Mouse (Mus musculus) midbrain, embryonic 10.5 days (tissue): ENCODE measurements around the gene Gm10134. TPM values are rescaled to one million over a fixed set of nuclear protein-coding genes. Genes with fewer than 3 reads are reported as not detected.
"Not testable (repeated sequence)": the region's sequence is repeated elsewhere in the genome, so short reads cannot be mapped to it uniquely, and the experiment has no call there.

Experiments
- DNase-seq: peaks from one replicate; pipeline ENCODE4 v3.0.0-alpha.2; 2017; ENCODE audit warnings: low spot score
- H3K27ac ChIP-seq: fragments of 300-500 bp; sonication (generic); replicated peaks from 2 replicates; pipeline ENCODE4 v1.5.1; 2016; ENCODE audit warnings: mild to moderate bottlenecking
- H3K27me3 ChIP-seq: fragments of 300-500 bp; sonication (generic); 2 replicates; pipeline ENCODE4 v1.6.1; 2016; ENCODE audit warnings: low read depth, mild to moderate bottlenecking; ENCODE audit not compliant: poor library complexity, severe bottlenecking
- H3K36me3 ChIP-seq: fragments of 300-500 bp; sonication (generic); 2 replicates; pipeline ENCODE4 v1.6.1; 2016; ENCODE audit warnings: mild to moderate bottlenecking, moderate library complexity
- H3K4me1 ChIP-seq: fragments of 300-500 bp; sonication (generic); 2 replicates; pipeline ENCODE4 v1.6.1; 2016
- H3K4me3 ChIP-seq: fragments of 300-500 bp; sonication (generic); 2 replicates; pipeline ENCODE4 v1.5.1; 2016; ENCODE audit warnings: mild to moderate bottlenecking, moderate library complexity
- H3K9me3 ChIP-seq: fragments of 300-500 bp; sonication (generic); replicated peaks from 2 replicates; pipeline ENCODE4 v1.6.1; 2016; ENCODE audit warnings: mild to moderate bottlenecking
- WGBS: fragments of 180-500 bp; shearing (Covaris S2); methylation state at CpG from one replicate; pipeline ENCODE4 v1.1.7; 2016; 5-methylcytosine and 5-hydroxymethylcytosine counted together
- polyA plus RNA-seq: library from polyadenylated mRNA; unstranded; fragments of >200 nt; fragmentation: Nextera tagmentation; extraction: Ambion mirVana; gene quantifications from 2 replicates; pipeline ENCODE4 v1.2.1, GENCODE M21; 2016

Gene Gm10134
- 0.49 TPM in 1 of 2 replicates, not detected in the other for polyA plus RNA-seq

GRCm38 (mm10) chr2:28505795-28506194, at the start of gene Gm10134:
Gene Gm10134, plus strand, starts transcription at chr2:28506095.
- H3K4me1 ChIP-seq: no peaks in the 10 kb centered on the region
- peaks cover under 1% of the 10 kb centered on the region; the same call in 1 of the 2 replicates for H3K27me3 ChIP-seq
- H3K36me3 ChIP-seq: no peaks in the 10 kb centered on the region
- WGBS: 74% methylated on average over 3 of the region's 3 CpGs
- H3K27ac ChIP-seq: no peak within 1 kb of the TSS
- H3K9me3 ChIP-seq: no peaks in the 10 kb centered on the region
- no peak within 1 kb of the TSS for H3K4me3 ChIP-seq
- DNase-seq: no peak

DNA sequence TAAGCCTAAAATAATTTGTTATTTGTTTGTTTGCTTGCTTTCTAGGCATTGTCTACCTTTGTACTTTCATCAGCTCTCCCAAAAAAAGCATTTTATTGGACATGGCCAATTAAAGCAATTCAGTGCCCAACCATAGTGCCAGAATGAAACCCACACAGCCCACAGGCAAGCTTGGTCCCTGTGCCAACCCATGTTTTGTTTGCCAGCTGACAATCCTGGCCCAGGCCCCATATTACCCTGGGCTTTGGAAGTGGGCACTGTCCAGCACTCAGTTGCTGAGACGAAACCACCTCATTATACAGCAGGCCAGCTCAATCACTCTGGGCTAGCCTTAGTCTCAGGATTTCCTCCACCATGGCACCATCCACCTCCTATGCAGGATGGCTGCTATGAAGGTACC, 49.3 kb upstream of the Gm10134 start:
- H3K4me3 ChIP-seq: no peak overlapping the region
- no peak overlapping the region for H3K27ac ChIP-seq
- H3K4me1 ChIP-seq: no peaks in the 10 kb centered on the region
- no peak for DNase-seq
- no peaks in the 10 kb centered on the region for H3K9me3 ChIP-seq
- 63% methylated on average over 1 of the region's 1 CpGs for WGBS
- no peaks in the 10 kb centered on the region for H3K27me3 ChIP-seq
- peaks cover 21% of the 10 kb centered on the region for H3K36me3 ChIP-seq

- Histone ChIP-seq H3K4me3 (no peak overlapping the region), H3K27me3 (peaks cover 18% of the 10 kb centered on the region), H3K4me1 (peaks cover 23% of the 10 kb centered on the region), H3K27ac (no peak overlapping the region), H3K9me3 (no peaks in the 10 kb centered on the region), H3K36me3 (peaks cover 3% of the 10 kb centered on the region)
- DNase-seq: peak; percentile 62
- WGBS: 40% methylated on average over 3 of the region's 3 CpGs
These were observed 42.0 kb upstream of the Gm10134 start for GRCm38 (mm10) chr2:28463919-28464318.

- H3K4me3 ChIP-seq: no peak overlapping the region
- H3K4me1 ChIP-seq: peaks cover 25% of the 10 kb centered on the region
- H3K27ac ChIP-seq: no peak overlapping the region
- 86% methylated on average over 9 of the region's 9 CpGs for WGBS
- H3K9me3 ChIP-seq: no peaks in the 10 kb centered on the region
- peaks cover 18% of the 10 kb centered on the region for H3K27me3 ChIP-seq
- H3K36me3 ChIP-seq: peaks cover 13% of the 10 kb centered on the region
- no peak for DNase-seq
These were observed 41.0 kb upstream of the Gm10134 start for GRCm38 (mm10) chr2:28464919-28465318.

GRCm38 (mm10) chr2:28465836-28466518, 39.9 kb upstream of the Gm10134 start, which contains the start of gene 1700007K13Rik:
Gene 1700007K13Rik, minus strand, starts transcription at chr2:28466332.
- Histone ChIP-seq H3K9me3 (no peaks in the 10 kb centered on the region), H3K27ac (peak within 1 kb of the TSS; percentile 63; the same call in 1 of the 2 replicates)
- WGBS: 6% methylated on average over 25 of the region's 25 CpGs

DNA sequence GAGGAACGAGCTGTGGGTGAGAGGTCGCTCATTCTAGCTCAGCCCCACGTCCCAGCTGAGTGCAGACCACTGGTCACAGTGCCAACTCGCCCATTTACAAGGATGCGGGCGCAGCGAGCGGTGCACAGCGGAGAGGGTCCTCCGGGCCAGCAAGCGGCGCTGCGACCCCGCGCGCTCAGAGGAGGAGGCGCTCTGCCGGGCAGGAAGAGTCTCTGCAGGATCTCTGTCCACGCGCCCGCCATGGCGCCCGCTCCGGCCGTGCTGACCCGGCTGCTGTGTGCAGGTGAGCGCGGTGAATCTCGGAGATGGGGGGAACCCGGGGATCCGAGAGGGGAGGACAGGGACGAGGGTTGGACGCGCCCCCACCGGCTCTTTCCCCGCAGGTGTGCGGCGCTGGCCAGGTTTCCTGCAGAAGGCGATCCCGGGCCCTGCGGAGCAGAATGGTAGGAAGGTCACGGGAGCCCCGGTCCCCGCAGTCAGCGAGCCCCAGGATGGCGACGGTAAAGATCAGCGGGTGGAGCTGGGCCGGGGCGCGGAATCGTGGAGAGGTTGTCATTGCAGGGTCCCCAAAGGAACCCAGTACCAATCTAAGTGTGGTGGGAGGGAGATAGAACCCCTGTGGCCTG, 37.9 kb upstream of the Gm10134 start, which contains the start of gene Mrps2:
Gene Mrps2 (plus strand): TSS at position 207 of the 626 bp plus-strand sequence.
- Histone ChIP-seq H3K27ac (peak within 1 kb of the TSS; percentile 95), H3K9me3 (no peaks in the 10 kb centered on the region; the same call in 1 of the 2 replicates), H3K36me3 (peaks cover 44% of the 10 kb centered on the region), H3K4me1 (peaks cover 25% of the 10 kb centered on the region), H3K4me3 (peak within 1 kb of the TSS; percentile 92), H3K27me3 (peaks cover 18% of the 10 kb centered on the region)
- peak; percentile 93 for DNase-seq
- under 1% methylated on average over 52 of the region's 52 CpGs for WGBS

More at GRCm38 (mm10) chr2:28465836-28466518, 39.9 kb upstream of the Gm10134 start, which contains the start of gene 1700007K13Rik:
- Histone ChIP-seq H3K36me3 (peaks cover 24% of the 10 kb centered on the region), H3K27me3 (peaks cover 18% of the 10 kb centered on the region), H3K4me1 (peaks cover 25% of the 10 kb centered on the region), H3K4me3 (peak within 1 kb of the TSS; percentile 48)
- DNase-seq: peak; percentile 78

GRCm38 (mm10) chr2:28468486-28469225, 37.2 kb upstream of the Gm10134 start:
- H3K4me3 ChIP-seq: peak overlapping the region; percentile 92
- 53% methylated on average over 18 of the region's 18 CpGs for WGBS
- DNase-seq: no peak
- H3K27ac ChIP-seq: peak overlapping the region; percentile 95
- H3K4me1 ChIP-seq: peaks cover 25% of the 10 kb centered on the region
- H3K27me3 ChIP-seq: peaks cover 18% of the 10 kb centered on the region
- H3K36me3 ChIP-seq: peaks cover 50% of the 10 kb centered on the region
- no peaks in the 10 kb centered on the region; the same call in 1 of the 2 replicates for H3K9me3 ChIP-seq

GRCm38 (mm10) chr2:28469461-28469860, 36.4 kb upstream of the Gm10134 start:
- DNase-seq: no peak
- Histone ChIP-seq H3K9me3 (no peaks in the 10 kb centered on the region; the same call in 1 of the 2 replicates), H3K4me1 (peaks cover 25% of the 10 kb centered on the region), H3K4me3 (peak overlapping the region; percentile 92), H3K27ac (no peak overlapping the region), H3K36me3 (peaks cover 50% of the 10 kb centered on the region), H3K27me3 (peaks cover 13% of the 10 kb centered on the region)
- WGBS: 95% methylated on average over 14 of the region's 14 CpGs

GRCm38 (mm10) chr2:28470591-28470990, 35.3 kb upstream of the Gm10134 start:
- H3K4me1 ChIP-seq: peaks cover 20% of the 10 kb centered on the region
- no peak overlapping the region for H3K4me3 ChIP-seq
- no peak overlapping the region for H3K27ac ChIP-seq
- H3K9me3 ChIP-seq: no peaks in the 10 kb centered on the region; the same call in 1 of the 2 replicates
- no peak for DNase-seq
- WGBS: 99% methylated on average over 2 of the region's 2 CpGs
- peaks cover 50% of the 10 kb centered on the region for H3K36me3 ChIP-seq
- peaks cover 1% of the 10 kb centered on the region; the same call in 1 of the 2 replicates for H3K27me3 ChIP-seq

DNA sequence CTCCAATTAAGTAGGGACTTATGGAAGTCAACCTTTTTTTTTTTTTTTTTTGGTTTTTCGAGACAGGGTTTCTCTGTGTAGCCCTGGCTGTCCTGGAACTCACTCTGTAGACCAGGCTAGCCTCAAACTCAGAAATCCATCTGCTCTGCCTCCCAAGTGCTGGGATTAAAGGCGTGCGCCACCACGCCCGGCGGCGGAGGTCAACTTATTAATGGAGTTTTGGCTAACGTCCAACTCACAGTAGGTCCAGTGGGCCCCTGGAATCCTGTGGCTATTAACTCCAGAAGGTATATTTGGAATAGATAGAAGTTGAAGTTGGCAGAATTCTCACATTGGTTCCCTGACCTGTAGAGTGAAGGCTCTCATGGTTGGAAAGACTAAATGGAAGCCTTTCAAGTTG, 33.9 kb upstream of the Gm10134 start:
- peaks cover 50% of the 10 kb centered on the region for H3K36me3 ChIP-seq
- DNase-seq, H3K4me3 ChIP-seq, H3K4me1 ChIP-seq, H3K27ac ChIP-seq, H3K27me3 ChIP-seq, H3K9me3 ChIP-seq: not testable (repeated sequence)
- 94% methylated on average over 8 of the region's 8 CpGs for WGBS

- H3K36me3 ChIP-seq, H3K27me3 ChIP-seq, DNase-seq, H3K9me3 ChIP-seq, H3K4me3 ChIP-seq, H3K27ac ChIP-seq, H3K4me1 ChIP-seq: not testable (repeated sequence)
- WGBS: 88% methylated on average over 5 of the region's 5 CpGs
These were observed 27.9 kb upstream of the Gm10134 start for GRCm38 (mm10) chr2:28477993-28478392.
